Mouse (Mus musculus): ENCODE results near the gene Sycp3. TPM values are rescaled to one million over a fixed set of nuclear protein-coding genes. Genes with fewer than 3 reads are reported as not detected.

The Sycp3 gene
- polyA plus RNA-seq (2014; fragmentation: Illumina TruSeq; extraction: RNeasy Lipid Tissue Mini Kit (QIAGEN cat#74804); ENCODE audit: low read depth, low replicate concordance) = 1.7 TPM

GRCm38 (mm10) chr10:88459502-88459992 is at the start of gene Sycp3:
TSS of gene Sycp3 (plus strand) at chr10:88459569.

DNA sequence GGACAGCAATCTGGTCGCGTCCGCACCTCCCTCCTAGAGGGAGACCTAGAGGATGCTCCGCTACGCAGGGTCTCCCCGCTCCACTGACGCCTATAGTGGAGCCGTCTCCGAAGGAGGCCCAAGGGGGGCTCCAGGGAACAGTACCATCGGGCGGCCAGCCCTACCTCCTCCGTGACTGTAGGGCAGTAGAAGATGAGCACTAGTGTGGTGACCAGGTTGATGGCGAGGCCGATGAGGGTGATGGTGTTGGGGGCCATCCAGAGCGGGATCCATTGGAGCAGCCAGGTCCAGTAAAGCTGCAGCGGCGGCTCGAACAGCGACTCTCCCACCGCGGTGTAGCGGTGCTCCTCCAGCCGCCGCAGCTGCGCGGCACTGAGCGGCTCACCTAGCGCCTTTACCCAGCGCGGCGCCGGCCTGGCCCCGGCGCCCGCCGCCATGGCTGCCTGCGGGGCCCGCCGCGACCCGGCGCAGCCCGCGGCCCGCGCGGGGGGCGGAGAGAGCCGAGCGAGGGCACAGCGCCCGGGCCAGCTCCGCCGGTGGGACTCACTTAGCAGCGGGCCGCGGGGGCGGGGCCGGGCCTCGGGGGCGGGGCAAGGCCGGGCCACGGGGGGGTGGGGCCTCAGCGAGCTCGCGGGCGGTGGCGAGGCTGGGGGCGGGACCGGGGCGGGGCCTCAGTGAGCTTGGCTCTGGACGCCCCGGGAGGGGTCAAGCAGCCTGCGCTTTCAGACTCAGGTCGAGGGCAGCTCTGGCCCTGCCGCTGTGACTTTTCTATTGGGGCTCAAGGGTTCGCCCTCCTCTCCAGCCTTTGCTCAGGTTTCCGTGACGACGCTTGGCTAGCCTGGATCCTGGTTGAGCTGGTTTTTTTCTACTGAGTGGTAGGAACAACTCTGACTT is 44.3 kb downstream of the Sycp3 start, which contains the start of gene Chpt1:
Gene Chpt1 (minus strand): TSS at position 653 of the 894 bp plus-strand sequence.

Other genes with a start within 250 kb of the Sycp3 start
- 9.8 TPM for gene Dram1, start 80.5 kb upstream of the Sycp3 start, polyA plus RNA-seq (2014; fragmentation: Illumina TruSeq; extraction: RNeasy Lipid Tissue Mini Kit (QIAGEN cat#74804); ENCODE audit: low read depth, low replicate concordance)
- 54.3 TPM for gene Gnptab, start 80.4 kb upstream of the Sycp3 start, polyA plus RNA-seq (2014; fragmentation: Illumina TruSeq; extraction: RNeasy Lipid Tissue Mini Kit (QIAGEN cat#74804); ENCODE audit: low read depth, low replicate concordance)
- gene Chpt1, start 44.5 kb downstream of the Sycp3 start, polyA plus RNA-seq (2014; fragmentation: Illumina TruSeq; extraction: RNeasy Lipid Tissue Mini Kit (QIAGEN cat#74804); ENCODE audit: low read depth, low replicate concordance) = 599 TPM
- gene Mybpc1, start 145.6 kb downstream of the Sycp3 start, polyA plus RNA-seq (2014; fragmentation: Illumina TruSeq; extraction: RNeasy Lipid Tissue Mini Kit (QIAGEN cat#74804); ENCODE audit: low read depth, low replicate concordance) = 0.19 TPM
- 2.9 TPM for gene Spic, start 225.4 kb downstream of the Sycp3 start, polyA plus RNA-seq (2014; fragmentation: Illumina TruSeq; extraction: RNeasy Lipid Tissue Mini Kit (QIAGEN cat#74804); ENCODE audit: low read depth, low replicate concordance)

All from sigmoid colon, adult 10 weeks (tissue).